Mouse (Mus musculus) left cerebral cortex, postnatal 14 days (tissue): ENCODE results near the gene Nufip1. TPM values are rescaled to one million over a fixed set of nuclear protein-coding genes. Genes with fewer than 3 reads are reported as not detected.
"Not testable (repeated sequence)": the region's sequence is repeated elsewhere in the genome, so short reads cannot be mapped to it uniquely, and the experiment has no call there.

Experiments
- DNase-seq, 2 experiments: peaks; one replicate each; pipeline ENCODE4 v3.0.0; 2021 to 2022; ENCODE audit warnings: low spot score in 2 of 2, mixed read lengths in 1 of 2
- intact Hi-C: fragments of 180-260 bp; cut with DNase I; formaldehyde crosslinking; loops from one replicate; pipeline ENCODE4 v1.15.1; 2025
- total RNA-seq, 2 experiments: library from RNA; stranded (reverse); gene quantifications; 2 replicates each; pipeline ENCODE4 v1.2.3; 2021

The Nufip1 gene
- total RNA-seq, 2 experiments from 2014 or later: 7.3 to 7.9 TPM

- DNase-seq: no peak
- intact Hi-C loops: loop anchor here (5.0 kb wide), 1 partner anchor 350 kb away; no protein-coding TSS in a partner anchor
Measured at GRCm38 (mm10) chr14:76122663-76123058, 12.0 kb downstream of the Nufip1 start.

GRCm38 (mm10) chr14:76127311-76127710 lies 16.6 kb downstream of the Nufip1 start:
- intact Hi-C loops: no loop called here
- DNase-seq: no peak

GRCm38 (mm10) chr14:76128174-76128573 lies 17.5 kb downstream of the Nufip1 start:
- no peak for DNase-seq
- intact Hi-C loops: no loop called here

GRCm38 (mm10) chr14:76134975-76135374 lies 24.3 kb downstream of the Nufip1 start:
- intact Hi-C loops: no loop called here
- DNase-seq: no peak

- no peak for DNase-seq
- intact Hi-C loops: loop anchor here (10.0 kb wide), 1 partner anchor 870 kb away; no protein-coding TSS in a partner anchor
Measured at GRCm38 (mm10) chr14:76145248-76145647, 34.6 kb downstream of the Nufip1 start.

- intact Hi-C loops: loop anchor here (10.0 kb wide), 1 partner anchor 869 kb away; no protein-coding TSS in a partner anchor
- no peak for DNase-seq
Measured at GRCm38 (mm10) chr14:76145868-76146267, 35.2 kb downstream of the Nufip1 start.

GRCm38 (mm10) chr14:76147061-76147460 lies 36.4 kb downstream of the Nufip1 start:
- DNase-seq: no peak
- intact Hi-C loops: loop anchor here (10.0 kb wide), 1 partner anchor 868 kb away; no protein-coding TSS in a partner anchor

GRCm38 (mm10) chr14:76148294-76148693 lies 37.6 kb downstream of the Nufip1 start:
- intact Hi-C loops: loop anchor here (10.0 kb wide), 1 partner anchor 867 kb away; no protein-coding TSS in a partner anchor
- DNase-seq: no peak

- intact Hi-C loops: loop anchor here (5.0 to 10.0 kb wide), 2 partner anchors 318 to 865 kb away; no protein-coding TSS in a partner anchor
- peak in 1 of 2 experiments; percentile 15 for DNase-seq
Measured at GRCm38 (mm10) chr14:76149531-76150179, 39.0 kb downstream of the Nufip1 start.

GRCm38 (mm10) chr14:76150499-76150898 lies 39.8 kb downstream of the Nufip1 start:
- DNase-seq: no peak
- intact Hi-C loops: loop anchor here (5.0 kb wide), 1 partner anchor 317 kb away; no protein-coding TSS in a partner anchor

GRCm38 (mm10) chr14:76151011-76151410 lies 40.3 kb downstream of the Nufip1 start:
- no peak for DNase-seq
- intact Hi-C loops: loop anchor here (5.0 kb wide), 1 partner anchor 316 kb away; no protein-coding TSS in a partner anchor

GRCm38 (mm10) chr14:76151820-76152161 lies 41.1 kb downstream of the Nufip1 start:
- no peak for DNase-seq
- intact Hi-C loops: loop anchor here (2.0 to 5.0 kb wide), 2 partner anchors 263 to 316 kb away; partner anchors contain the start of gene Tsc22d1

GRCm38 (mm10) chr14:76152162-76153002 lies 41.7 kb downstream of the Nufip1 start:
- peak; percentile 98 to 99 for DNase-seq
- intact Hi-C loops: loop anchor here (2.0 to 5.0 kb wide), 2 partner anchors 262 to 315 kb away; partner anchors contain the start of gene Tsc22d1

- intact Hi-C loops: loop anchor here (2.0 to 5.0 kb wide), 2 partner anchors 262 to 314 kb away; partner anchors contain the start of gene Tsc22d1
- no peak for DNase-seq
Measured at GRCm38 (mm10) chr14:76153003-76153675, 42.4 kb downstream of the Nufip1 start.

- intact Hi-C loops: loop anchor here (2.0 to 5.0 kb wide), 2 partner anchors 261 to 313 kb away; partner anchors contain the start of gene Tsc22d1
- DNase-seq: no peak
Measured at GRCm38 (mm10) chr14:76153828-76154227, 43.1 kb downstream of the Nufip1 start.

GRCm38 (mm10) chr14:76158192-76158785 lies 47.6 kb downstream of the Nufip1 start:
- DNase-seq: no peak

GRCm38 (mm10) chr14:76160580-76160979 lies 49.9 kb downstream of the Nufip1 start:
- DNase-seq, intact Hi-C loops: not testable (repeated sequence)

More at GRCm38 (mm10) chr14:76158192-76158785, 47.6 kb downstream of the Nufip1 start:
- intact Hi-C loops: no loop called here

- intact Hi-C loops: no loop called here
- DNase-seq: no peak
Measured at GRCm38 (mm10) chr14:76164236-76164635, 53.5 kb downstream of the Nufip1 start.
